Mouse (Mus musculus): ENCODE measurements around the gene Mrpl49.

- TF ChIP-seq POLR2A (IDR thresholded peaks at IDR 0.05; ENCODE audit: extremely low read depth, insufficient read depth, low read length) = peak; percentile 70; the same call in 1 of the 2 replicates
- no peak for TF ChIP-seq CTCF (IDR thresholded peaks at IDR 0.05; ENCODE audit: extremely low read depth, insufficient read depth, low read length)
Measured at GRCm38 (mm10) chr19:6084478-6085248, 27.1 kb upstream of the Mrpl49 start, which contains the start of the genes Zfpl1 and Cdca5.

Data from cortical plate, adult 2 months (tissue).